Mouse (Mus musculus) limb, embryonic 15.5 days (tissue): ENCODE results near the gene Olfr1104. TPM values are rescaled to one million over a fixed set of nuclear protein-coding genes. Genes with fewer than 3 reads are reported as not detected.

ENCODE experiments used
- ATAC-seq: fragments of 200-750 bp; cut with Nextera tagmentation; 2 replicates; pipeline ENCODE4 v1.8.0; 2017; ENCODE audit warnings: low read depth, moderate TSS enrichment; ENCODE audit not compliant: insufficient number of reproducible peaks, low FRiP score, low TSS enrichment
- H3K27ac ChIP-seq: fragments of 300-500 bp; sonication (generic); 2 replicates; pipeline ENCODE4 v1.5.1; 2015; ENCODE audit warnings: moderate library complexity, mild to moderate bottlenecking, inconsistent platforms
- H3K27me3 ChIP-seq: fragments of 300-500 bp; sonication (generic); 2 replicates; pipeline ENCODE4 v1.6.1; 2015; ENCODE audit warnings: inconsistent platforms
- H3K36me3 ChIP-seq: fragments of 300-500 bp; sonication (generic); 2 replicates; pipeline ENCODE4 v1.6.1; 2015; ENCODE audit warnings: inconsistent platforms
- H3K4me1 ChIP-seq: fragments of 300-500 bp; sonication (generic); 2 replicates; pipeline ENCODE4 v1.6.1; 2015; ENCODE audit warnings: inconsistent platforms
- H3K4me2 ChIP-seq: fragments of 300-500 bp; sonication (generic); 2 replicates; pipeline ENCODE4 v1.6.1; 2015; ENCODE audit warnings: mild to moderate bottlenecking, inconsistent platforms
- H3K4me3 ChIP-seq: fragments of 300-500 bp; sonication (generic); 2 replicates; pipeline ENCODE4 v1.5.1; 2015; ENCODE audit warnings: mild to moderate bottlenecking, inconsistent platforms
- H3K9ac ChIP-seq: fragments of 300-500 bp; sonication (generic); 2 replicates; pipeline ENCODE4 v1.6.1; 2015; ENCODE audit warnings: inconsistent platforms
- H3K9me3 ChIP-seq: fragments of 300-500 bp; sonication (generic); 2 replicates; pipeline ENCODE4 v1.6.1; 2016; ENCODE audit warnings: inconsistent platforms
- WGBS: fragments of 180-500 bp; shearing (Covaris S2); methylation state at CpG from one replicate; pipeline ENCODE4 v1.1.7; 2015; 5-methylcytosine and 5-hydroxymethylcytosine counted together
- polyA plus RNA-seq: library from polyadenylated mRNA; unstranded; fragments of >200 nt; fragmentation: Nextera tagmentation; extraction: Ambion mirVana; gene quantifications from 2 replicates; pipeline ENCODE4 v1.2.1, GENCODE M21; 2015

Olfr1104 gene
- not detected in 2 replicates for polyA plus RNA-seq

GRCm38 (mm10) chr2:87026980-87027379 lies at the start of gene Olfr1104:
Gene Olfr1104, minus strand, starts transcription at chr2:87027080.
- no peak for ATAC-seq
- WGBS: 73% methylated on average over 1 of the region's 1 CpGs
- Histone ChIP-seq H3K27me3 (no peaks in the 10 kb centered on the region), H3K4me1 (no peaks in the 10 kb centered on the region), H3K27ac (no peak within 1 kb of the TSS), H3K9ac (no peak within 1 kb of the TSS), H3K4me3 (no peak within 1 kb of the TSS), H3K4me2 (no peak within 1 kb of the TSS), H3K36me3 (no peaks in the 10 kb centered on the region), H3K9me3 (no peaks in the 10 kb centered on the region)

- H3K4me3 ChIP-seq: no peak within 1 kb of the TSS
- H3K36me3 ChIP-seq: no peaks in the 10 kb centered on the region
- no peak within 1 kb of the TSS for H3K4me2 ChIP-seq
- no peak for ATAC-seq
- no peaks in the 10 kb centered on the region for H3K27me3 ChIP-seq
- no peaks in the 10 kb centered on the region for H3K9me3 ChIP-seq
- H3K4me1 ChIP-seq: no peaks in the 10 kb centered on the region
- H3K27ac ChIP-seq: no peak within 1 kb of the TSS
- 83% methylated on average over 1 of the region's 1 CpGs for WGBS
- no peak within 1 kb of the TSS for H3K9ac ChIP-seq
These were observed 48.8 kb upstream of the Olfr1104 start, which contains the start of gene Olfr1107 for GRCm38 (mm10) chr2:87075717-87076116. Gene Olfr1107, minus strand, starts transcription at chr2:87075817.

GRCm38 (mm10) chr2:87052173-87052572 lies 25.3 kb upstream of the Olfr1104 start, which contains the start of gene Olfr1106:
Gene Olfr1106, minus strand, starts transcription at chr2:87052273.
- ATAC-seq: no peak
- Histone ChIP-seq H3K27me3 (no peaks in the 10 kb centered on the region), H3K9ac (no peak within 1 kb of the TSS), H3K4me3 (no peak within 1 kb of the TSS), H3K4me1 (no peaks in the 10 kb centered on the region), H3K36me3 (no peaks in the 10 kb centered on the region), H3K27ac (no peak within 1 kb of the TSS), H3K9me3 (no peaks in the 10 kb centered on the region), H3K4me2 (no peak within 1 kb of the TSS)
- WGBS: 73% methylated on average over 1 of the region's 1 CpGs

GRCm38 (mm10) chr2:87036431-87036830 lies 9.6 kb upstream of the Olfr1104 start, which contains the start of gene Olfr1105:
Gene Olfr1105, minus strand, starts transcription at chr2:87036531.
- Histone ChIP-seq H3K36me3 (no peaks in the 10 kb centered on the region), H3K4me3 (no peak within 1 kb of the TSS), H3K4me2 (no peak within 1 kb of the TSS), H3K9me3 (no peaks in the 10 kb centered on the region), H3K27me3 (no peaks in the 10 kb centered on the region), H3K9ac (no peak within 1 kb of the TSS), H3K27ac (no peak within 1 kb of the TSS), H3K4me1 (no peaks in the 10 kb centered on the region)
- no peak for ATAC-seq

- Histone ChIP-seq H3K4me1 (no peaks in the 10 kb centered on the region), H3K36me3 (no peaks in the 10 kb centered on the region), H3K4me2 (no peak within 1 kb of the TSS), H3K27ac (no peak within 1 kb of the TSS), H3K9me3 (no peaks in the 10 kb centered on the region), H3K27me3 (no peaks in the 10 kb centered on the region), H3K9ac (no peak within 1 kb of the TSS), H3K4me3 (no peak within 1 kb of the TSS)
- no peak for ATAC-seq
These were observed 28.8 kb downstream of the Olfr1104 start, which contains the start of gene Olfr1102 for GRCm38 (mm10) chr2:86998098-86998497. Gene Olfr1102, plus strand, starts transcription at chr2:86998398.

- H3K4me1 ChIP-seq: no peaks in the 10 kb centered on the region
- no peak within 1 kb of the TSS for H3K9ac ChIP-seq
- H3K9me3 ChIP-seq: no peaks in the 10 kb centered on the region
- no peak for ATAC-seq
- no peak within 1 kb of the TSS for H3K27ac ChIP-seq
- WGBS: 78% methylated on average over 3 of the region's 3 CpGs
- no peaks in the 10 kb centered on the region for H3K36me3 ChIP-seq
- H3K4me3 ChIP-seq: no peak within 1 kb of the TSS
- H3K4me2 ChIP-seq: no peak within 1 kb of the TSS
- no peaks in the 10 kb centered on the region for H3K27me3 ChIP-seq
These were observed 35.8 kb downstream of the Olfr1104 start, which contains the start of gene Olfr1101 for GRCm38 (mm10) chr2:86991121-86991520. Gene Olfr1101, minus strand, starts transcription at chr2:86991221.

- Histone ChIP-seq H3K4me1 (no peaks in the 10 kb centered on the region), H3K4me3 (no peak within 1 kb of the TSS), H3K9ac (no peak within 1 kb of the TSS), H3K27me3 (no peaks in the 10 kb centered on the region), H3K27ac (no peak within 1 kb of the TSS), H3K4me2 (no peak within 1 kb of the TSS), H3K9me3 (no peaks in the 10 kb centered on the region), H3K36me3 (no peaks in the 10 kb centered on the region)
- 76% methylated on average over 3 of the region's 3 CpGs for WGBS
- no peak for ATAC-seq
These were observed 47.0 kb downstream of the Olfr1104 start, which contains the start of gene Olfr1100 for GRCm38 (mm10) chr2:86979854-86980253. Gene Olfr1100, minus strand, starts transcription at chr2:86979954.

Other genes starting within 250 kb of the Olfr1104 start
- not detected in 2 replicates for gene Olfr1093, start 244.6 kb downstream of the Olfr1104 start, polyA plus RNA-seq
- gene Olfr141, start 217.1 kb downstream of the Olfr1104 start, polyA plus RNA-seq: not detected in 2 replicates
- not detected in 2 replicates for gene Olfr1094, start 202.4 kb downstream of the Olfr1104 start, polyA plus RNA-seq
- gene Olfr1095, start 175.4 kb downstream of the Olfr1104 start, polyA plus RNA-seq: not detected in 2 replicates
- gene Gm13723, start 152.3 kb downstream of the Olfr1104 start, polyA plus RNA-seq: not detected in 2 replicates
- not detected in 2 replicates for gene Olfr1097, start 134.9 kb downstream of the Olfr1104 start, polyA plus RNA-seq
- gene Olfr1098, start 102.5 kb downstream of the Olfr1104 start, polyA plus RNA-seq: not detected in 2 replicates
- gene Olfr1099, start 66.4 kb downstream of the Olfr1104 start, polyA plus RNA-seq: not detected in 2 replicates
- gene Olfr1100, start 47.1 kb downstream of the Olfr1104 start, polyA plus RNA-seq: not detected in 2 replicates
- not detected in 2 replicates for gene Olfr1101, start 35.9 kb downstream of the Olfr1104 start, polyA plus RNA-seq
- not detected in 2 replicates for gene Olfr1102, start 28.7 kb downstream of the Olfr1104 start, polyA plus RNA-seq
- not detected in 2 replicates for gene Olfr1105, start 9.5 kb upstream of the Olfr1104 start, polyA plus RNA-seq
- gene Olfr1106, start 25.2 kb upstream of the Olfr1104 start, polyA plus RNA-seq: not detected in 2 replicates
- gene Olfr1107, start 48.7 kb upstream of the Olfr1104 start, polyA plus RNA-seq: not detected in 2 replicates
- not detected in 2 replicates for gene Olfr1109, start 68.9 kb upstream of the Olfr1104 start, polyA plus RNA-seq
- gene Olfr259, start 87.5 kb upstream of the Olfr1104 start, polyA plus RNA-seq: not detected in 2 replicates
- gene Olfr1110, start 113.2 kb upstream of the Olfr1104 start, polyA plus RNA-seq: not detected in 2 replicates
- gene Olfr1111, start 125.5 kb upstream of the Olfr1104 start, polyA plus RNA-seq: not detected in 2 replicates
- gene Olfr1112, start 160.7 kb upstream of the Olfr1104 start, polyA plus RNA-seq: not detected in 2 replicates
- not detected in 2 replicates for gene Olfr1113, start 181.9 kb upstream of the Olfr1104 start, polyA plus RNA-seq
- not detected in 2 replicates for gene Olfr1115, start 220.9 kb upstream of the Olfr1104 start, polyA plus RNA-seq
- not detected in 2 replicates for gene Olfr1116, start 240.5 kb upstream of the Olfr1104 start, polyA plus RNA-seq